Mouse (Mus musculus) erythroblast, embryonic 14.5 days (primary cell): ENCODE data around the gene Lrrc59.

ENCODE experiments used
- GATA1 ChIP-seq: IDR thresholded peaks from 2 replicates; pipeline ENCODE4 v1.6.1; 2012; ENCODE audit warnings: low read length, inconsistent platforms, mixed read lengths
- TAL1 ChIP-seq: IDR thresholded peaks from 3 replicates; pipeline ENCODE4 v1.6.1; 2012; ENCODE audit warnings: low read length, inconsistent platforms, mixed read lengths

DNA sequence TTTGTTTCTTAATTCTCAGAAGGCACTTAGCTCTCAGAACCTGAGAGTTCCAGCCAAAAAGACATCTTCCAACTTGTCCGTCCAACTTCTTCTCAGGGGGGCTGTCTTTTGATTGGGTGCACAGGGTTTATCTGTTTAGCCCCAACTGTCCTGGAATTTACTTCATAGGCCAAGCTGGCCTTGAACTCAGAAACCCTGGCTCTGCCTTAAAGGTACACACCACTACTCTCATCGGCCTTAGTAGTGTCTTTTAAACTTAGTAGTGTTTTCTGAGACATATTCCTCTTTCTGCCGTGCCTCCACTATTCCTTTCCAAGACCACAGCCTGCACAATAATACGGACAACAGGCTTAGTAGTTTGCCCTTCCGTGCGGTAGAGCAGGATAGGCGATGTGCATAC lies 29.1 kb upstream of the Lrrc59 start:
- TF ChIP-seq TAL1 (no peak), GATA1 (no peak)
